9 mouse cellular contexts compared by ENCODE assay signal in the genomic region with DNA sequence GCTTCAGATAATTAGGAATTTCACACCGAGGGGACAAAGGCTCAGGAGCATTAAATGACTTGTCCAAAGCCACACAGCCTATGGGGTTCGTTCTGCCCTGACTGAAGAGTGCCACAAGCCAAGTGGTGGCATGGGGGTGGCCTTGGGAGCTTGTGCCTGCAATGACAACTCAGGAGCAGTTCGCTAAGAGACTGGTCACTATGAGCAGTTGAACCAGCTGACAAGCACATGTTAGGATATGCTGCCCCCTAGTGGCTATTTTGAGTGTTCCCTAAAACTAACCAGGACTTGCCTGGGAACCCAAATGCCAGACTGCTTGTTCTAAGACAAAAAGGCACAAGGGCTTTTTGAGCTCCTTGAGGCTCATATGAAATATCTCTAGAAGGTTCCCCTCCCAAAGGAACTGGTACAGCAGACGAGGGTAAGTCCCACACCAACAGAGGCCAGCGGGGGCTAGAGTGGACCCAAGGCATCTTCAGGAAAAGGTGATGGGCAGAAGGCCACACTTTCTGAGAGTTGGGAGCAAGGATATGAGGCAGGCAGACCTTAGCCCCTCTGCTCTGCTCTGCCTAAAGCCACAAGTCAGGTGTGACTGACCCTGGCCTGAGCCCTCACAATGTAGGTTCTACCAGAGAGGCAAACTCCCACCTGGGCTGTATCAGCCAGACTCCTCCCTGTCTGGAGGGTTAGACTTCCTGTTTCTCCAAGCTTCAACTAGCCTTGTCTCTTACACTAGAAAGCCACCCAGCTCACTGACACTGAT. TPM values are rescaled to one million over a fixed set of nuclear protein-coding genes. Genes with fewer than 3 reads are reported as not detected.
DNase-seq lines count a peak whose midpoint lies in the region; ATAC-seq and TF ChIP-seq lines count a peak whose summit lies in the region.
"Had no signal": no experiment of that assay in that cellular context is flagged by ENCODE, and none has a peak within 500 bp of the region (broad histone marks: within the 10 kb centered on the region; RNA-seq: fewer than 3 reads in every experiment).

No protein-coding gene starts in this region.

- intact Hi-C loops in heart, adult 2 months (cut with DNase I), result loop anchor here (1.0 to 2.0 kb wide), 2 partner anchors 31 to 82 kb away; no protein-coding TSS in a partner anchor
- intact Hi-C loops in heart, postnatal 25 days (cut with DNase I), result loop anchor here (1.0 to 2.0 kb wide), 2 partner anchors 31 to 82 kb away; no protein-coding TSS in a partner anchor

- no peaks in the 10 kb centered on the region for H3K4me1 ChIP-seq in heart, adult 2 months (ENCODE audit: control insufficient read depth, insufficient read depth, low read length)
- no peaks in the 10 kb centered on the region for H3K4me1 ChIP-seq in midbrain, embryonic 11.5 days (ENCODE audit: control insufficient read depth, insufficient read depth, low read length)
- H3K4me1 ChIP-seq in spleen, adult 2 months (ENCODE audit: control insufficient read depth, insufficient read depth, insufficient read length), result no peaks in the 10 kb centered on the region

- H3K27ac ChIP-seq in heart, adult 2 months, result no peak overlapping the region
- H3K27ac ChIP-seq in midbrain, embryonic 11.5 days (ENCODE audit: low read depth, low read length), result no peak overlapping the region
- H3K27ac ChIP-seq in spleen, adult 2 months (ENCODE audit: insufficient read depth, low read length), result no peak overlapping the region
- H3K27ac ChIP-seq: liver, embryonic 15.5 days had no signal

- peak in 1 of 2 experiments; percentile 30 for DNase-seq in heart, adult 2 months
- no peak for DNase-seq in heart, postnatal 25 days (ENCODE audit: low spot score)
- DNase-seq in NIH3T3 (ENCODE audit: low read depth), result peak; percentile 88
- peak; percentile 82 for DNase-seq in cerebellum, adult 9-10 months
- DNase-seq in frontal cortex, postnatal 10 days (ENCODE audit: low spot score in 2 of 2), result peak; percentile 48 to 64
- DNase-seq in layer of hippocampus, adult 18-20 months (ENCODE audit: low spot score in 2 of 2), result peak; percentile 72 to 88
- peak; percentile 95 for DNase-seq in midbrain, embryonic 11.5 days (ENCODE audit: low spot score, missing footprints)
- no peak for DNase-seq in spleen, adult 2 months (ENCODE audit: low read depth in 1 of 2, low spot score in 2 of 2)

- H3K36me3 ChIP-seq in heart, adult 2 months (ENCODE audit: control insufficient read depth, insufficient read depth, low read length), result no peaks in the 10 kb centered on the region
- no peaks in the 10 kb centered on the region for H3K36me3 ChIP-seq in midbrain, embryonic 11.5 days (ENCODE audit: control insufficient read depth, insufficient read depth, low read length)
- H3K36me3 ChIP-seq in spleen, adult 2 months (ENCODE audit: control insufficient read depth, insufficient read depth, low read length), result no peaks in the 10 kb centered on the region
- H3K36me3 ChIP-seq: liver, embryonic 15.5 days had no signal

- H3K79me2 ChIP-seq in heart, adult 2 months (replicated peaks; ENCODE audit: control insufficient read depth, insufficient read depth, low read length), result no peaks in the 10 kb centered on the region

- no peaks in the 10 kb centered on the region for H3K27me3 ChIP-seq in heart, adult 2 months (ENCODE audit: control insufficient read depth, insufficient read depth, low read length)
- H3K27me3 ChIP-seq in midbrain, embryonic 11.5 days (ENCODE audit: control insufficient read depth, insufficient read depth, low read length), result no peaks in the 10 kb centered on the region
- no peaks in the 10 kb centered on the region for H3K27me3 ChIP-seq in spleen, adult 2 months (ENCODE audit: control insufficient read depth, insufficient read depth, low read length)
- H3K27me3 ChIP-seq: liver, embryonic 15.5 days had no signal

- no peaks in the 10 kb centered on the region for H3K9me3 ChIP-seq in midbrain, embryonic 11.5 days (ENCODE audit: control insufficient read depth, low read length)
- H3K9me3 ChIP-seq: liver, embryonic 15.5 days had no signal

- peak; percentile 88 for TF ChIP-seq CTCF in heart, adult 2 months (IDR thresholded peaks at IDR 0.05)
- peak; percentile 25; the same call in 1 of the 2 replicates for TF ChIP-seq CTCF in spleen, adult 2 months (IDR thresholded peaks at IDR 0.05; ENCODE audit: extremely low read depth, insufficient read depth, insufficient read length, insufficient replicate concordance)

- no peak overlapping the region for H3K9ac ChIP-seq in heart, adult 2 months (ENCODE audit: low read depth, low read length)
- no peak overlapping the region for H3K9ac ChIP-seq in midbrain, embryonic 11.5 days (ENCODE audit: low read length)
- H3K9ac ChIP-seq: liver, embryonic 15.5 days had no signal

- H3K4me3 ChIP-seq in heart, adult 2 months, result no peak overlapping the region
- H3K4me3 ChIP-seq in midbrain, embryonic 11.5 days (ENCODE audit: low read depth, low read length), result no peak overlapping the region
- H3K4me3 ChIP-seq in spleen, adult 2 months (ENCODE audit: extremely low read depth, insufficient read depth, insufficient read length), result no peak overlapping the region
- H3K4me3 ChIP-seq: liver, embryonic 15.5 days had no signal

- no peak for TF ChIP-seq POLR2A in heart, adult 2 months (IDR thresholded peaks at IDR 0.05; ENCODE audit: insufficient read depth, low read depth, low read length)
- no peak for TF ChIP-seq POLR2A in spleen, adult 2 months (IDR thresholded peaks at IDR 0.05; ENCODE audit: low read depth, low read length)

- no peak overlapping the region for H3K4me2 ChIP-seq in midbrain, embryonic 11.5 days
- H3K4me2 ChIP-seq: liver, embryonic 15.5 days had no signal

- ATAC-seq in midbrain, embryonic 11.5 days (ENCODE audit: low FRiP score), result peak; percentile 50; the same call in 1 of the 2 replicates

- 0 out of 2 replicates have a peak, but pooled peaks have one; percentile 32 for TF ChIP-seq EP300 in heart, adult 2 months (IDR thresholded peaks at IDR 0.05; ENCODE audit: insufficient read depth, low read depth, low read length)

- WGBS in heart, adult 2 months, result 33% methylated on average over 5 of the region's 5 CpGs
- WGBS in midbrain, embryonic 11.5 days, result 29% methylated on average over 5 of the region's 5 CpGs
- 45% methylated on average over 5 of the region's 5 CpGs for WGBS in spleen, adult 2 months

RNA-seq across cellular contexts. Expression of a gene that starts 11.7 kb away (rescaled TPM):
- total RNA-seq in heart, adult 2 months (2021), result 100 to 1,000 TPM; 129 to 141 TPM
- 158 and 167 TPM in 2 replicates for polyA plus RNA-seq in heart, adult 2 months (2012; rRNA removed)
- 100 to 1,000 TPM; 142 to 144 TPM for total RNA-seq in heart, postnatal 25 days (2021)
- 100 to 1,000 TPM; 118 to 123 TPM for total RNA-seq in layer of hippocampus, adult 18-20 months (2021)
- polyA plus RNA-seq in midbrain, embryonic 11.5 days (2014; fragmentation: Nextera tagmentation; extraction: Ambion mirVana), result 5.7 TPM in 2 replicates
- 5.1 and 6.2 TPM in 2 replicates for polyA plus RNA-seq in spleen, adult 2 months (2012; rRNA removed)

RNA-seq across cellular contexts. Expression of a gene that starts 18.9 kb away (rescaled TPM):
- total RNA-seq in heart, adult 2 months (2021), result not detected
- 15.0 TPM in 1 of 2 replicates, not detected in the other for polyA plus RNA-seq in heart, adult 2 months (2012; rRNA removed)
- not detected for total RNA-seq in heart, postnatal 25 days (2021)
- total RNA-seq in layer of hippocampus, adult 18-20 months (2021), result 1 to 10 TPM in 1 of 2 experiments, under 1 TPM in 1; 0.74 to 1.5 TPM
- not detected in 2 replicates for polyA plus RNA-seq in midbrain, embryonic 11.5 days (2014; fragmentation: Nextera tagmentation; extraction: Ambion mirVana)
- not detected in 2 replicates for polyA plus RNA-seq in spleen, adult 2 months (2012; rRNA removed)
- polyA plus RNA-seq: liver, embryonic 15.5 days had no signal

RNA-seq across cellular contexts. Expression of a gene that starts 39.7 kb away (rescaled TPM):
- total RNA-seq in heart, adult 2 months (2021), result under 1 TPM; 0.52 to 0.89 TPM
- 0.35 and 0.53 TPM in 2 replicates for polyA plus RNA-seq in heart, adult 2 months (2012; rRNA removed)
- 1 to 10 TPM in 1 of 2 experiments, under 1 TPM in 1; 0.73 to 1.1 TPM for total RNA-seq in heart, postnatal 25 days (2021)
- 10 to 100 TPM; 57.7 to 61.3 TPM for total RNA-seq in layer of hippocampus, adult 18-20 months (2021)
- polyA plus RNA-seq in midbrain, embryonic 11.5 days (2014; fragmentation: Nextera tagmentation; extraction: Ambion mirVana), result 1.9 TPM in 2 replicates
- polyA plus RNA-seq in spleen, adult 2 months (2012; rRNA removed), result 1.9 and 2.9 TPM in 2 replicates

RNA-seq across cellular contexts. Expression of a gene that starts 51.5 kb away (rescaled TPM):
- total RNA-seq in heart, adult 2 months (2021), result 10 to 100 TPM; 12.9 to 13.4 TPM
- 16.1 and 17.7 TPM in 2 replicates for polyA plus RNA-seq in heart, adult 2 months (2012; rRNA removed)
- 10 to 100 TPM; 13.2 to 13.8 TPM for total RNA-seq in heart, postnatal 25 days (2021)
- total RNA-seq in layer of hippocampus, adult 18-20 months (2021), result 10 to 100 TPM; 27.1 to 27.5 TPM
- polyA plus RNA-seq in midbrain, embryonic 11.5 days (2014; fragmentation: Nextera tagmentation; extraction: Ambion mirVana), result 23.5 and 26.7 TPM in 2 replicates
- 20.6 and 26.2 TPM in 2 replicates for polyA plus RNA-seq in spleen, adult 2 months (2012; rRNA removed)

RNA-seq across cellular contexts. Expression of a gene that starts 52.2 kb away (rescaled TPM):
- total RNA-seq in heart, adult 2 months (2021), result under 1 TPM; 0.14 to 0.47 TPM
- 0.32 and 0.57 TPM in 2 replicates for polyA plus RNA-seq in heart, adult 2 months (2012; rRNA removed)
- total RNA-seq in heart, postnatal 25 days (2021), result under 1 TPM; 0.17 to 0.34 TPM
- under 1 TPM; 0.27 to 0.41 TPM for total RNA-seq in layer of hippocampus, adult 18-20 months (2021)
- not detected in 2 replicates for polyA plus RNA-seq in midbrain, embryonic 11.5 days (2014; fragmentation: Nextera tagmentation; extraction: Ambion mirVana)
- 0.07 and 0.22 TPM in 2 replicates for polyA plus RNA-seq in spleen, adult 2 months (2012; rRNA removed)

Comparison
In these comparisons a context has a peak if more than half of its experiments do, and no peak if none do; other contexts are left out.
1. DNase-seq: peak in NIH3T3 (single experiment), cerebellum, adult 9-10 months (single experiment), frontal cortex, postnatal 10 days (2 of 2), layer of hippocampus, adult 18-20 months (2 of 2) and midbrain, embryonic 11.5 days (single experiment); none in heart, postnatal 25 days (single experiment) and spleen, adult 2 months (0 of 2).
2. RNA of a gene that starts 39.7 kb away (total RNA-seq): 57.7 to 61.3 TPM in layer of hippocampus, adult 18-20 months; 0.73 to 1.1 TPM in heart, postnatal 25 days and 0.52 to 0.89 TPM in heart, adult 2 months; every median in the first group is over 10 times any median in the second.